Mouse (Mus musculus) stomach, postnatal 0 days (tissue): ENCODE data around the gene Gm20671.

Source experiments
- CTCF ChIP-seq: IDR thresholded peaks from 2 replicates; pipeline ENCODE4 v1.5.1; 2016; ENCODE audit warnings: antibody characterized with exemption, low read depth, mild to moderate bottlenecking, moderate library complexity
- EP300 ChIP-seq: optimal IDR thresholded peaks from 2 replicates; pipeline ENCODE3; 2016; ENCODE audit warnings: antibody characterized with exemption

DNA sequence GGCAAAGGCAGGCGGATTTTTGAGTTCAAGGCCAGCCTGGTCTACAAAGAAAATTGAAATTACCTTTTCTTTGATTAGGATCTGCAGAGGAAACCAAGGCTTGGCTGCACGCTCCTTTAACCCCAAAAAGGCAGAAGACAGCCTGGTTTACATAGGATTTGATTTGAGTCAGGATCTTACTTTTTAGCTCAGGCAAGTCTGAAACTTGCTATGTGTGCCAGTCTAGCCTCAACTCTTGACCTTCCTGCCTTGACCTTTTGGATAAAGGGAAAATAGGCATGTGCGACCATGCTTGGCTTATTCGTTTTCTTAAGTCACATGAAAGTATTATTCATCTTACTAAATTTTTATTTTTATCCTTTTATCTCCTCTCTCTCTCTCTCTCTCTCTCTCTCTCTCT is 27.9 kb upstream of the Gm20671 start:
- TF ChIP-seq CTCF (no peak), EP300 (no peak)
